Mouse (Mus musculus): ENCODE results near the gene Aire. TPM values are rescaled to one million over a fixed set of nuclear protein-coding genes. Genes with fewer than 3 reads are reported as not detected.
"Not testable (repeated sequence)": the region's sequence is repeated elsewhere in the genome, so short reads cannot be mapped to it uniquely, and the experiment has no call there.

The Aire gene
- polyA plus RNA-seq, 1 experiment from 2014 or later: not detected

DNA sequence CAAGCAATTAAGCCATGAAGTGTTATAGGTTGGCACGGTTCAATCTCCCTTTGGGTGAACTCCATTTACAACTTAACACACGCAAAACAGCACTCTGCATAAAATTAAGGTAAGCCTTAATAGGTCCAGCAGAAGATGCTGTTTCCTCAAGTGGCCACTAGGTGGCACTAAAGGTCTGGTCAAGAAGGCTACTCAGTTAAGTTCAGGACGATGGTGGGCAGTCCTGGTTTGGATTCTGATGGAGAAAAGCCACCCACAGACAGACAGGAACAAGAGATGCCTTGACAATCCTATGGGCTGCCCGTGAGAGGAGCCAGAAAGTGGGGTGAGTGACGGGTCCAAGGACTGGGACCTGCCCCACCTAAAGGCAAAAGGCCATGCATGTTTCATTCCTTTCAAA is 15.3 kb downstream of the Aire start:
- no peaks in the 10 kb centered on the region for H3K4me1 ChIP-seq (ENCODE audit: insufficient read depth, low read depth, low read length)
- no peaks in the 10 kb centered on the region for H3K36me3 ChIP-seq (ENCODE audit: insufficient read depth, low read length)
- H3K4me3 ChIP-seq (ENCODE audit: low read depth, low read length): no peak overlapping the region
- TF ChIP-seq CTCF (IDR thresholded peaks at IDR 0.05) (peak; percentile 98), EP300 (IDR thresholded peaks at IDR 0.05) (no peak)
- H3K4me2 ChIP-seq (replicated peaks; ENCODE audit: low read depth, low read length): no peak overlapping the region
- ATAC-seq (peak; percentile 76), DNase-seq (ENCODE audit: low spot score) (peak; percentile 91)
- no peak overlapping the region for H3K9ac ChIP-seq (replicated peaks; ENCODE audit: low read depth)
- H3K27me3 ChIP-seq (replicated peaks; ENCODE audit: insufficient read depth, low read length): no peaks in the 10 kb centered on the region
- no peak overlapping the region for H3K27ac ChIP-seq (ENCODE audit: low read length)
- WGBS: 3% methylated on average over 5 of the region's 5 CpGs
- H3K9me3 ChIP-seq (ENCODE audit: low read length): no peaks in the 10 kb centered on the region

DNA sequence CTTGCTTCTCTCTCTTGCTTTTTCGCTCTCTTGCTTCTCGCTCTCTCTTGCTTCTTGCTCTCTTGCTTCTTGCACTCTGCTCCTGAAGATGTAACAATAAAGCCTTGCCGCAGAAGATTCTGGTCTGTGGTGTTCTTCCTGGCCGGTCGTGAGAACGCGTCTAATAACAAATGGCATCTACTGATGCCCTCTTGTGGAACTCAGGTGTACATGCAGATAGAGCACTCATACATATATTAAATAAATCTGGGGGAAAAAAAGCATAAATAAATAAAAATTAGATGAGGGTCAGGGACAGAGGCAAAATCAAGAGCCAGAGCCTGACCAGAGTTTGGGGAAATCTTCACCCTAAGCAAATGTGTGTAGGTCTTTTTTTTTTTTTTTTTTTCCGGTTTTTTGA is 18.0 kb downstream of the Aire start:
- WGBS: 78% methylated on average over 6 of the region's 8 CpGs
- not testable (repeated sequence) for H3K27ac ChIP-seq (ENCODE audit: low read length); H3K36me3 ChIP-seq (ENCODE audit: insufficient read depth, low read length); H3K9ac ChIP-seq (replicated peaks; ENCODE audit: low read depth); H3K27me3 ChIP-seq (replicated peaks; ENCODE audit: insufficient read depth, low read length); H3K4me3 ChIP-seq (ENCODE audit: low read depth, low read length); ATAC-seq; H3K4me1 ChIP-seq (ENCODE audit: insufficient read depth, low read depth, low read length); H3K4me2 ChIP-seq (replicated peaks; ENCODE audit: low read depth, low read length); H3K9me3 ChIP-seq (ENCODE audit: low read length)
- peak; percentile 35 for DNase-seq (ENCODE audit: low spot score)
- peak; percentile 59 for TF ChIP-seq CTCF (IDR thresholded peaks at IDR 0.05)

DNA sequence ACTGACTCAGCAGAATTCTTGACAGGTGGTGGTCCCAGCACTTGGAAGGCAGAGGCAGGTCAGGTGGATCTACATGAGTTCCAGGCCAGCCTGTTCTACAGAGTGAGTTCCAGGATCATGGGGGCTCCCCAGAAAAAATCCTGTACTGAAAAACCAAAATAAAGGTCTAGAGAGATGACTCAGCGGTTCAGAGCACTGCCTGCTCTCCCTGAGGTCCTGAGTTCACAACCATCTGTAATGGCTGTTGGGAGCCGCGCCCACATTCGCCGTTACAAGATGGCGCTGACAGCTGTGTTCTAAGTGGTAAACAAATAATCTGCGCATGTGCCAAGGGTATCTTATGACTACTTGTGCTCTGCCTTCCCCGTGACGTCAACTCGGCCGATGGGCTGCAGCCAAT is 23.4 kb downstream of the Aire start:
- H3K4me1 ChIP-seq (ENCODE audit: insufficient read depth, low read depth, low read length); DNase-seq (ENCODE audit: low spot score); H3K27ac ChIP-seq (ENCODE audit: low read length); H3K27me3 ChIP-seq (replicated peaks; ENCODE audit: insufficient read depth, low read length); H3K9ac ChIP-seq (replicated peaks; ENCODE audit: low read depth); H3K36me3 ChIP-seq (ENCODE audit: insufficient read depth, low read length); ATAC-seq; H3K4me3 ChIP-seq (ENCODE audit: low read depth, low read length); H3K4me2 ChIP-seq (replicated peaks; ENCODE audit: low read depth, low read length); H3K9me3 ChIP-seq (ENCODE audit: low read length): not testable (repeated sequence)
- WGBS: 97% methylated on average over 6 of the region's 11 CpGs

DNA sequence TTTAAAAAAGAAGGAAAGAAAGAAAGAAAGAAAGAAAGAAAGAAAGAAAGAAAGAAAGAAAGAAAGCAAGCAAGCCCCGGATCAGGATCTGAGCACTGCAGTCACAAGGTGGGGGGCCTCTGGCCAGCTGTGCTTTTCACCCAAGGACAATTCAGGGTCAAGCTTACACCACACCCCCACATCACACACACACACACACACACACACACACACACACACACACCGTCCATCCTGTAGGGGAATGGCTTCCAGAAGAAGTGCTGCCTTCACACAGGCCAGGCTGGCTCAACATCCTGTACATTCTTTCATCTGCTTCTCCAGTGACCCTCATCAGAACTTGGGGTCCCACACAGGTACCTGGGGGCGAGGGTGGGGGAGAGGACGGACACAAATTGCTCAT is 24.1 kb downstream of the Aire start:
- DNase-seq (ENCODE audit: low spot score): no peak
- no peaks in the 10 kb centered on the region for H3K27me3 ChIP-seq (replicated peaks; ENCODE audit: insufficient read depth, low read length)
- H3K4me1 ChIP-seq (ENCODE audit: insufficient read depth, low read depth, low read length): no peaks in the 10 kb centered on the region
- 76% methylated on average over 3 of the region's 4 CpGs for WGBS
- H3K4me3 ChIP-seq (ENCODE audit: low read depth, low read length): no peak overlapping the region
- no peaks in the 10 kb centered on the region for H3K36me3 ChIP-seq (ENCODE audit: insufficient read depth, low read length)
- no peak overlapping the region for H3K4me2 ChIP-seq (replicated peaks; ENCODE audit: low read depth, low read length)
- ATAC-seq: no peak
- H3K27ac ChIP-seq (ENCODE audit: low read length): no peak overlapping the region
- no peaks in the 10 kb centered on the region for H3K9me3 ChIP-seq (ENCODE audit: low read length)
- TF ChIP-seq CTCF (IDR thresholded peaks at IDR 0.05): no peak
- no peak overlapping the region for H3K9ac ChIP-seq (replicated peaks; ENCODE audit: low read depth)

DNA sequence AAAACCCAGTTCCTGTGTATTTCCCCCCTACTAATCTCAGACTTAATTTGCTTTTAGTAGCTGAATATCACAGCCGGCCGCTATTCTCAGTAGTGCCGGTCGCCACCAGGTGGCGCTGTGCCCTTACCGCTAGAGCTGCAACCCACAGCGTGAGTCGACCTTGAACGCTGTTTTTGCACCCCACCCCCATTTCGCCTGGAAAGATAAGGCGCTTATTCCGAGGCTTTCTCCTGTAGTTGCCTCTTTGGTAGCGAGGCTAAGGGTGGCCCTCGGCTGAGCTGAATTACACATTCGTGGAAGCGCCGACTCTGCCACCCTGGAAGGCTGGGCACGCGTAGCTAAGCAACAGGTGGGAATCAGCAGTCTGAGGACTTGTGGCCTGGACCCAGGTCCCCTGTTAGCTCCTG is 24.6 kb downstream of the Aire start:
- WGBS: 12% methylated on average over 19 of the region's 19 CpGs
- ATAC-seq (peak; percentile 80), DNase-seq (ENCODE audit: low spot score) (peak; percentile 83)
- no peaks in the 10 kb centered on the region for H3K4me1 ChIP-seq (ENCODE audit: insufficient read depth, low read depth, low read length)
- H3K36me3 ChIP-seq (ENCODE audit: insufficient read depth, low read length): no peaks in the 10 kb centered on the region
- H3K4me3 ChIP-seq (ENCODE audit: low read depth, low read length): peak overlapping the region; percentile 15; the same call in 1 of the 2 replicates
- peak; percentile 96 for TF ChIP-seq CTCF (IDR thresholded peaks at IDR 0.05)
- no peak for TF ChIP-seq EP300 (IDR thresholded peaks at IDR 0.05)
- no peaks in the 10 kb centered on the region for H3K27me3 ChIP-seq (replicated peaks; ENCODE audit: insufficient read depth, low read length)
- H3K27ac ChIP-seq (ENCODE audit: low read length): no peak overlapping the region
- H3K9me3 ChIP-seq (ENCODE audit: low read length): no peaks in the 10 kb centered on the region
- no peak overlapping the region for H3K9ac ChIP-seq (replicated peaks; ENCODE audit: low read depth)
- peak overlapping the region; percentile 47 for H3K4me2 ChIP-seq (replicated peaks; ENCODE audit: low read depth, low read length)

DNA sequence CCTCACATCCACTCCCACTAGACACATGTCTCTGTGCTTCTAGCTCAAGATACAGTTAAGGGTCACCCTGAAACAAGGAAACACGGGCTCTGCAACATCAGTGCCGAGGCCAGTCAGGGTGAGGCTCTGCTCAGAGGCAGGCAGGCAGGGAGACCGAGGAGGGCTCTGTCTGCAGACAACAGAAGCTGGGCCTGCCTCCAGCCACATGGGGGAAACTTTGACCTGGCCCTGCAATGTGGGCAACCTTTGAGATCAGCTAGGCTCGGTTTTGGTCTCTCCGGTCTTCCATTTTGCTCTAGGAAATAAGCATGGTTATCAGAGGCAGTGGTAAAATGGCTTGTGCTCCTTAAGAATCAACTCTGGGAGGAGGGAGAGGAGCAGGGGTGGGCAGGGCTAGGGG is 27.0 kb downstream of the Aire start:
- H3K9me3 ChIP-seq (ENCODE audit: low read length): no peaks in the 10 kb centered on the region
- 55% methylated on average over 5 of the region's 5 CpGs for WGBS
- H3K9ac ChIP-seq (replicated peaks; ENCODE audit: low read depth): no peak overlapping the region
- H3K4me1 ChIP-seq (ENCODE audit: insufficient read depth, low read depth, low read length): no peaks in the 10 kb centered on the region
- H3K27ac ChIP-seq (ENCODE audit: low read length): no peak overlapping the region
- no peak overlapping the region for H3K4me2 ChIP-seq (replicated peaks; ENCODE audit: low read depth, low read length)
- no peak for DNase-seq (ENCODE audit: low spot score)
- no peaks in the 10 kb centered on the region for H3K36me3 ChIP-seq (ENCODE audit: insufficient read depth, low read length)
- ATAC-seq: no peak
- TF ChIP-seq EP300 (IDR thresholded peaks at IDR 0.05) (no peak), CTCF (IDR thresholded peaks at IDR 0.05) (no peak)
- no peak overlapping the region for H3K4me3 ChIP-seq (ENCODE audit: low read depth, low read length)
- no peaks in the 10 kb centered on the region for H3K27me3 ChIP-seq (replicated peaks; ENCODE audit: insufficient read depth, low read length)

DNA sequence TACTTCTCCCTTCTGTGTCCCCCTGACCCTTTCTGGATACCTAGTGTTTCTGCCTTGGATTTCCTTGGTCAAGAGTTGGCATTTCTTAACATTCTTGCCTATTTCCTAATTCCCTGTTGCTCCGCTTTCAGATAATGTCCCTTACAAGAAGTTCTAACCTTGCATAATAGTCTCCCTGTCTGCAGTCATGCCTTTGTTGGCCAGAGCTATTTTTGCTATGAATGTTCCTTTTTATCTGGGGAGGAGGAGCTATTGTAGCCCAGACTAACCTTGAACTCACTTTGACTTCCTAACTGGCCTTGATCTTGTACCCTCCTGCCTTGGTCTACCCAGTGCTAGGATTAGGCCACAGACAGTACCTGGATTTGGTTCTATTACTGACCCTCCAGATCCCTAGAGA is 27.9 kb downstream of the Aire start:
- DNase-seq (ENCODE audit: low spot score) (peak; percentile 70), ATAC-seq (peak; percentile 37; the same call in 1 of the 2 replicates)
- no peak overlapping the region for H3K9ac ChIP-seq (replicated peaks; ENCODE audit: low read depth)
- H3K27ac ChIP-seq (ENCODE audit: low read length): no peak overlapping the region
- no peaks in the 10 kb centered on the region for H3K4me1 ChIP-seq (ENCODE audit: insufficient read depth, low read depth, low read length)
- TF ChIP-seq CTCF (IDR thresholded peaks at IDR 0.05) (no peak), EP300 (IDR thresholded peaks at IDR 0.05) (no peak)
- WGBS: 61% methylated on average over 1 of the region's 1 CpGs
- no peaks in the 10 kb centered on the region for H3K9me3 ChIP-seq (ENCODE audit: low read length)
- no peak overlapping the region for H3K4me2 ChIP-seq (replicated peaks; ENCODE audit: low read depth, low read length)
- H3K4me3 ChIP-seq (ENCODE audit: low read depth, low read length): no peak overlapping the region
- H3K27me3 ChIP-seq (replicated peaks; ENCODE audit: insufficient read depth, low read length): no peaks in the 10 kb centered on the region
- H3K36me3 ChIP-seq (ENCODE audit: insufficient read depth, low read length): no peaks in the 10 kb centered on the region

Measured in lung, postnatal 0 days (tissue).